Mouse (Mus musculus): ENCODE results near the gene Serp1.

Serp1 gene

DNA sequence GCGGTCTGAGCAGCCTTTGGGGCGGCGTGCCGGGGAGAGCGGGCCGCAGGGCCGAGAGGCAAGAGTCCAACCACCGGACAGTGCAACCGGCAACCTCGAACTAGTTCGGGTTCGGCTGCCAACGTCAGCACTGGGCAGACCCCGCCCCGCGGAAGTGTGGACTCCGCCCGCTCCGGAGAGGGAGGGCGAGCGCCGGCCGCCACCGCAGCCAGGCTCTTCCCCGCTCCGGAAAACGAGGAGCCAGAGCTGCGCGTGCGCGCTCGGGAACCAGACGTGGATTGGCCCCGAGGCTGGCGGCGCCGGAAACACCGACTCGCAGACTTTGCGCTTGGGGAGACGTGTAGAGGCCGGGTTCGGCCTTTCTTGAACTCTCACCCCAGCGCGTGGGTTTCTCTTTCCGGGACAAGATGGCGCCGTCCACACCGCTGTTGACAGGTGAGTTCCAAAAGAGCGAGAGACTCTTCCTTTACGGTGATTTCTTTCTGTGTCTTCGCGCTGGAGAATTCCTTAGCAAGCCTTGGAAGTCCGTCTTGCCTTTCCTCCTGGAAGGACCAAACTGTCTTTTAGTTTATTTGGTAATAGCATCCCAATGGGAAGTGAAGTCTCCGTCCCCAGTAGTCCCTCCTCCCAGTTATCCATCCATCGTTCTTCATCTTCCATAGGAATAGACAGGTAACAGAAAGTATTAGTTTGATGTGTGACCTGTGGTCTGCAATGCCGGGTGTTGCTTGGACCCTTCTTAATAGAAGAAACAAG, at the start of gene Serp1, which contains the start of gene Eif2a:
Serp1 (minus strand) TSS at position 241 of the 756 bp plus-strand sequence.
Eif2a (plus strand) TSS at position 170 of the 756 bp plus-strand sequence.
- peak; percentile 96 for DNase-seq (ENCODE audit: low read depth, low spot score)

DNA sequence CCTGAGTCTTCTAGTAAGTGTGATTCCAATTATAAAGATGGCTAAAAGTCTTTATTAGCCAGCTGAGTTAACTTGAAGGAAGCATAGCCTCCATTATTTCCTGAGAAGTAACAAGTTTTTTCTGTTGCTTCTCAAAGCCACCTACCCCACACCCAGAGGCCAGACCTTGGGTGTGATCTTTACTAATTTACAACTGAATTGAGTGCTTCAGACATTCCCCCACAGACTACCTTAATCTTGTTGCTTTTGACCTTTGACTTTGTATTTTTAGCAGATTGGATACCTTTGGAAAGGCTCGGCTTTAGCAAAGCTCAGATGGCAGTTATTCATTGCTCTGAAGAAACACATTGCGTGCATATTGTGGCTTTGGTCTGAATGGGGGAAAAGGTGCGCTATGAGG, 45.1 kb upstream of the Serp1 start:
- no peak for DNase-seq (ENCODE audit: low read depth, low spot score)

DNA sequence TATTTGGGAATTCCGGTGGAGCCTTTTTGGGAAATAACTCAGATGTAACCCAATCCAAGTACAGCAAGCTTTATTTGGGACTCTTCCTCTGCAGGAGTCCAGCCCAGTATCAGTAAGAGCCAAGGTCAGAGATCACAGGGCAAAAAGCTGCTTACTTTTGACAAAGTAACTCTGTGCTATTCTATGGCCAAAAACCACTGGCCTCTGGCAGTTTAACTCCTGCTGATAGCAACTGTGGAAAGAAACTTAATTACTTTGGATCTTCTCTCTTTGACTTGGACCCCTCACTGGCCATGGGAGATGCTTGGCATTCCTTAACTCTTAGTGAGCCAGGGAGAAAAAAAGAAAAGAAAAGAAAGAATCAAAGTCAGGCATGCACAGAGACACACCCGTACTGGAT, 35.7 kb upstream of the Serp1 start:
- no peak for DNase-seq (ENCODE audit: low read depth, low spot score)

DNA sequence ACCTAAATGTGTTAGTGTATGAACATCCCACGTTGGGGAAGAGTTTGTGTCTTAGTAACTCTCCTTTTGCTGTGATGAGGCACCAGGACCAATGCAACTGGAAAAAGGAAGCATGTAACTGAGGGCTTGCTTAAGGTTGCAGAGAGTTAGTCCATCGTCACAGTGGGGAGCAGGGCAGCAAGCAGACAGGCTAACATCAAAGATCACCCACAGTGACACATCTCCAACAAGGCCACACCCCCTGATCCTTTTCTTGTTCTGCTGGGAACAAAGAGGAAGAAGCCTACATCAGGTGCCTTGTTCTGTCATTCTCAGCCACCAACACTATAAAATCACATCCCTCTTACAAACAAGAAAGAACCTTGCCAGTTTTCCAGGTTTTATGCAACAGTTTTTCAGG, 34.2 kb upstream of the Serp1 start:
- no peak for DNase-seq (ENCODE audit: low read depth, low spot score)

DNA sequence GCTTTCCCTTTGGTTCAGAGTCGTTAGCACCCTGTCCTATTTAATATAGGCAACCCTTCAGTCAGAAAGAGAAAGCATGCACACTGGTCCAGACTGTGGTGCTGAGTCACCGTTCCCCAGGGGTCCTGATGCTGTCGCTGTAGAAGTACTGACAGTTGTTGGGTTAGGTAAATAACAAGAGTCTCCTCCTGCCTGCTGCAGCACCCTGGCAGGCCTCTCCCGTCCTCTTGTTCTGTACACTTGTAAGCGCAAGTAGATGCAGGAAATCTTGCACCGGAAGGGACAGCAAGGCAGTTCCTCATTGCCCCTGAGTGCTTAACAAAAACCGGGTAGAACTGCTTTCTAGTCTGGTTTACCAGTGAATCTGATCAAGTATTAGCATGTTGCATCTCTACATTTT, 31.0 kb upstream of the Serp1 start:
- no peak for DNase-seq (ENCODE audit: low read depth, low spot score)

DNA sequence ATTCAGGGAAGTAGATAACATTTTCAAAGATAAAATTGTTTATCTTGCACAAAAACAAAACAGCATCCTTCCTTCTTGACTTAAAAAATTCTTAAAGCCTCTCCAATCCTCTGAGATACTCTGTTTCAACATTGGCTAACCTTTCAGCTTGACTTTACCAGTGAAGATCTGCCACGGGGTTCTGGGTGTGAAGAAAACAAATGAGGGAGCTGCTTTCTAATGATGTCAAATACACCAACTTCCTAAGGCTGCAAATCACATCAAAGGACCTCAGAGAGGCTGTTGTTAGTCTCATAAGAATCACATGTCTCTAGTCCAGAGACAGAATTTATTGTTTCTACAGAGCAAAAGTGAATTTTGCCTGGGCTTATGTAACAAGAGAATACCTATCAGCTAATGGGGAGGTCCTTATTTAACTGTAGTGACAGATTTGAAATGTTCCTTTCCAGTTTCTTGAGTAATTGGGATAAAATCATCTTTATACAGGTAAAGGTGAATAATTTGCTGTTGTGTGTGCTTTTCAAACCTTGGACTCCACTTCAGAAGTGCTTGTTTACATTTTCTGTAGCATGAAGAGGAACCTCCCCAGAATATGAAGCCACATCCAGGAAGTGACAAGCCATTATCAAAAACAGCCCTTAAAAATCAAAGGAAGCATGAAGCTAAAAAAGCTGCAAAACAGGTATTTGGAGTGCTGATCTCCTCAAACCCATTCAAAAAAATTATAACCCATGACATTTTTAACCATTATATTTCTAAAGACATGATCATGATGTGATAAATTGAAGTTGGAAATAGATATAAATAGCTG, 26.5 kb upstream of the Serp1 start:
- DNase-seq (ENCODE audit: low read depth, low spot score), result no peak

DNA sequence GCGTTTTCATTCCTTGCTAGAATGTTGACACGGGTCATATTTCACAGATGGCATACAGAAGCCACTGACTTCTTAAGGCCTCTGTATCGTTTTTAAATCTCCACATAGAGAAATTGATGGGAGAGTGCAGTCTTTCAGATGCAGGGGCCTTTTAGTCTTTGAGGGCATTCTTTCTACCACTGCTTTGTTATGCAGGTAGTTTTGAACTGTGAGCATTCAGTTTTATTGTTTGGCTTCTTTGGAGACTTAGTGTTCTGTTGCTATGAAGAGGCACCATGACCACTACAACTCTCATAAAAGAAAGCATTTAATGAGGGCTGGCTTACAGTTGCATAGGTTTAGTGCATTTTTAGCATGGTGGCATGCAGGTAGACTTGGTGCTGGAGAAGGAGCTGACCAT, 10.9 kb upstream of the Serp1 start:
- no peak for DNase-seq (ENCODE audit: low read depth, low spot score)

DNA sequence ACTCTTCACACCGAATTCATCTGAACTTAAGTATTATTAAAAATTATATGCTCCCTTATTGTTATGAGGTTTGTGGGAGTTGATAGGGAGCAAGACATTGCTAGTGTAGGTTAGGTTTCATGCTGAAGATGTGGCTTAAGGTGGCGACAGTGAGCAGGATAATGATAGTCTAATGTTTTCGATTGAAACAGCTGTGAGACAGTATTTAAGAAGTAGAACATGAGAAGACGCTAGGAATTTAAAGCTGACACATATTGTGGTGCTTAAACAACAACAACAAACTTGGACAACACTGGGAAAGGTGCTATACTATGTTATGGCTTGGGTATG, 681 bp upstream of the Serp1 start:
- peak; percentile 14 for DNase-seq (ENCODE audit: low read depth, low spot score)

DNA sequence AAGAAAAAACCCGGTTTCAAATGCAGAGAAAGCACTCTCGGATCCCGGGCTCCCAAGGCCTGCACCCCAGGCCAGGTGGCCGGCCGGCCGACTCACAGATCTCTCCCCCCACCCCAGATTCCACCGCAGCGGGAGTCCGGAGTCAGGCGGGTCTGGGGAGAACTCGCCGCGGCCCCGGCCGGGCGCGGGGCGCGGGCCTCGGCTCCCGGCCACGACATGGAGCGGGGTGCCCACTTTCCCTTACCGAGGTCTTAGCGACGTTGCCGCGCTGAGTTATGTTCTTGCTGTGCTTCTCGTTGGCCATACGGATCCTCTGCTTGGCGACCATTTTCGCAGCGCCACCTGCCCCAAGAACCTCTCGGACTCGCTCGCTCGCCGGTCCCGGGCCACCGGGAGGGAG, 526 bp downstream of the Serp1 start:
- DNase-seq (ENCODE audit: low read depth, low spot score), result no peak

DNA sequence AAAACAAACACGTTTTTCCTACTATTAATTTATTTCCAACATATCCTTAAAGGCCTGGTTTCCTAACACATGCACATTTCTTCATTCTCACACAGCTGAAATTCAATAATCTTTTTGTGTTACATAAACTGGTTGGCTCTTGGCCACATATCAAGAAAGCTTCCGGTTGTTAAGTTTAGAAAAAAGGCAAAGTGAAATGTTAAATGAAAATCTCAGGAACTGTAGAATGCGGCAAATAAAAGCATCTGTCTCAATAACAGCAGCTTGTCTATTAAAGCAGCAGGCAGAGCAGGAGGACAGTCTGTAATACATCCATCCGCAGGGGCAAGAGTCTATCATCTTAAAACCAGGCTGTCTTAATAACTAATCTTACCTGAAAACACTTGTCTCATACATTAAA, 1.4 kb downstream of the Serp1 start:
- no peak for DNase-seq (ENCODE audit: low read depth, low spot score)

DNA sequence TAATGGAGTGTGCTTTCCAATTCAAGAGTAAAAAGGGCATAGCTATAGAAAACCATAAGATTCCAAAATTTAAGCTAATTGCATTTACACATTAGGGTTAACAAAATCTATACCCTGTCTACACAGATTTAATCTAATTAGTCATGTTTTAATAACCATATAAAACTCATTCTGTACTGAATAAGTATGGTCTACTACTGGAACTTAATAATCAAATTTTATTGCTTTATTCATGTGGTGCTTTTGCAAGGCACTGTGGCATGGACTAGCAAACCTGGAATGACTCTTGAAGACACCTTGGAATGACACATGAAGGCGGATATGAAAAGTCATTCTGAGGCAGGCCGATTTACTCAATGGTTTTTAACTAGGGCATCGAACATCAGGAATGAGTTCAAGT, 2.3 kb downstream of the Serp1 start:
- no peak for DNase-seq (ENCODE audit: low read depth, low spot score)

DNA sequence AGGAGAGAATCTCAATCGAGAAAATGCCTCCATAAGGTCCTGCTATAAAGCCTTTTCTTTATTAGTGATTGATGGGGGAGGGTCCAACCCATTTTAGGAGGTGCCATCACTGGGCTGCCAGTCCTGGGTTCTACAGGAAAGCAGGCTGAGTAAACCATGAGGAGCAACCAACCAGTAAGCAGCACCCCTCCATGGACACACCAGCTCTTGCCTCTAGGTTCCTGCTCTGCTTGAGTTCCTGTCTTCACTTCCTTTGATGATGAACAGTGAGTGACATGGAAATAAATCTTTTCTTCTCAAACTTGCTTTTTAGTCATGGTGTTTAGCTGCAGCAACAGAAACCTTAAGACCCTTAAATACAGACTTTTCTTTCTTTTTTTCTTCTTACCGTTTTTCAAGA, 4.3 kb downstream of the Serp1 start:
- DNase-seq (ENCODE audit: low read depth, low spot score), result no peak

DNA sequence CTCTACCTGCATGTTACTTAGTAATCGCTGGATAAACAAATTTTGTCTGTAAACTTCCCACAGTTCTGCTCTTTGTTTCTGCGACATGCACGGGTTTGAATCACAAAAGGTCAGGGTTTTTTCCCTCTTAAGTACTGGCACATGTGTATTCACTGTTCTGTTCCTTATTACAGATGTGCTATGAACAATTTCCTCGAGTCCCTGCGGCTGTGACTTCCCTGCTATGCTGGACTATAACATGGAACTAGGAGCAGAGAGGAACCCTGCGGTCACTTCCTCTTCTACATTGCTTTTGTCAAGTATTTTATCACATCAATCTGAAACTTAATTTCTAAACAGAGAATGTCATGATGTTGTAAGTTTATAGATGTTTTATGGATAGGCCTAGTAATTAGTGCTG, 5.4 kb downstream of the Serp1 start:
- DNase-seq (ENCODE audit: low read depth, low spot score), result no peak

DNA sequence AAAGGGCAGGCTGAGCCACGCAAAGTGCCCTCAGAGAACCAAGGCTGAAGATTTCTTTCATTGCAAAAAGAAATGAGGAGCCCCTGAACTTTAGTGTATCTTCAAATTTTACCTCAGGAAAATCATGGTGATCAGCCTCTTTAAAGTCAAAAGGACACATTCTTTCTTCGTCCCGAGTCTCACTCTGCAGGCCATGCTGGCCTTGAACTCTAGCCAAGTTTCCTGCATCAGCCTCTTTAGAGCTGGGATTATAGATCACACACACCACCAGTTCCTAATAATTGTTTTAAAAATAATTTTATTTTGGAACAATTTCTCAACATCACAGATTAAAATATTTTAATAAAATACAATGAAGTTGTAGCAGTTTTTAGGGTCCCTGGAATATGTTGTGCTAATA, 6.2 kb downstream of the Serp1 start:
- DNase-seq (ENCODE audit: low read depth, low spot score), result no peak

DNA sequence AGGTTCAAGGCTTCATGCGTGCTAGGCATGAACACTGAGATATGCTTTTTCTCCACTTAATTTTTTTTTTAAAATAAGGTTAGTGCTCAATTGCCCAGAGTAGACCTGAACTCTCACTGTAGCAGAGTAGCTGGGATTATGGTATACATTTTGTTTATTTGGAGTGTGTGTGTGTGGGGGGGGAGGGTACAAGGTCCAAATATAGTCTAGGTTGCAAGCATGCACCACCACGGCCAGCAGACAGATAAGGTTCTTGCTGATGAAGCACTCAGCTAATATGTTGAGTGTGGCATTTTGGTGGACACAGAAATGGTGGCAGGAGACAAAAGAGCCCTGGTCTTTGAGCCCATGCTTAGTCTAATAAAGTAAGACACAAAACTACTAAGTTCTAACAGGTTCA, 6.7 kb downstream of the Serp1 start:
- no peak for DNase-seq (ENCODE audit: low read depth, low spot score)

DNA sequence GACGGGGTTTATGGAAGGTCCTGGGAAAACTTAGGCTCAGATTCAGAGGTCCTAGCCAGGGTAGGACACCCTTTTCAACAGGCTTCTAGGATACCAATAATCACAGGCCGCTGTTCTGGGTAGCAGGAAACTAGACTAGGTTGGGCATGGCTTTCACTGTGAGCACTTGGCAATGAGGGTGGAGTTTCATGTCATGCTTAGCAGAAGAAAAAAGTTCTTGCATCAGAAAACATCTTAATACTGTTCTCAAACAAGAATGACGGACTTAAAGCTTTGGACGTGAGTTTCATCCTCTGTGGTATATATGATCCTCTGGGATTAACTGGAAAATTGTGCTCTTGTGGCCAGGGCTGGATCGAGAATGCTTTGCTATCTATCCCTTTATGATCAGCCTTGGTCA, 7.9 kb downstream of the Serp1 start:
- DNase-seq (ENCODE audit: low read depth, low spot score), result no peak

DNA sequence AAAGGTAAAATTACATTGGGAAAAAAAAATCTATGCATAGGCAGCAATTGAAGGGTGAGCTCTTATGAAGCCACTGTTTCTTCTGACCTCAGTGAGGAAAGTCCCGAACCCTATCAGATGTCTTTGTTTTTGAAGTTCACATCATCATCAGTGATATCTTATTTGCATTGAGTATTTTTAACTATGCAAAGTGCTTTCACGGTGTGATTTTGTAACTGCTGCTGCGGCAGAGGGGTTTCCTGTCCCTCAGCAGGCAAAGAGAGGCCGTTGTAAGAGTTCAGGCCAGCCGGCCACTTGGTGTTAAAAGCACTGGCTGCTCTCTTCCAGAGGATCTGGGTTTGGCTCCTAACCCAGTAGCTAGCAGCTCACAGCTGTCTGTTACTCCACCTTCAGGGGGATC, 8.4 kb downstream of the Serp1 start:
- DNase-seq (ENCODE audit: low read depth, low spot score), result no peak

DNA sequence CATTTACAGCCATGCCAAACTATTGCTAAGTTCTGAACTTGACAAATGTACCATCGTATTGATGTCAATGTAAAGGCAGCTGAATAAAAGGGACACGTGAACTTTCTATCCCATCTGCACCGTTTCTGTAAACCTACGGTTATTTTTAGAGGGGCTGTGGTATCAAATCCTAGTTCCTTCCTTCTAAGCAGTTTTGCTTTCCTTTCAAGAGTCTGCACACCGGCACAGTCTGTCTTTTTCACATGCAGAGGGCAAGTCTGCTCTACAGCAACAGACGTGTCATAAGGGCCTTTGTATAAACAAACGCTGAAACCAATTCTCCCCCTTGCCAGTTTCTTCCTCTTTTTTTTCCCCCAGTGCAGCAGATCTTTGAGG, 9.1 kb downstream of the Serp1 start:
- no peak for DNase-seq (ENCODE audit: low read depth, low spot score)

DNA sequence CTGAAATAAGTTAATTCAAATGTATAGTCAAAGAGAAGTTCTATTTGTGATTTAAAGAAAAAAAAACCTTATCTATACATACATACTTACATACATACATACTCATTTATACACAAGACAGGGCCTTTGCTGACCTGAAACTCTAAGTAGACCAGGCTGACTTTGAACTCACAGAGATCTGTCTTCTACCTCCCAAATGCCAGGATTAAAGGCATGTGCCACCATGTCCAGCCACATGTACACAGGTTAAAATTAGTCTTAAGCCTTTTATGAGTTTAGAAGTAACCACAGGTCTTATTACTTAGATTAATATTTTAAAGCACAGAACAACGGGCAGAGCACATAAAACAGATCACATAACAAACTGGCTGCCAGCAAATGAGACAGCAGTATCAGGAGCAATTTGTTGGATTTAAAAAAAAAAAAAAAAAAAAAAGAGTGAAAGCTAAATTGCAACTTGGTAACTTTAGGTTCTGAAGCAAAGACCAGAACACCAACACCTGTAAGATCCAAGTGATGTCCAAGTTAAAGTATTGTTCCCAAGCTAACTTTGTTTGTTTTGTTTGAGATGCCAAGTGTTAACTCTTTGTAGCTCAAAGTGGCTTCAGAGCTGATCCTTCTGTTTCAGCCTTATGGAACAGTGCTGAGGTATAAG, 9.6 kb downstream of the Serp1 start:
- no peak for DNase-seq (ENCODE audit: low read depth, low spot score)

DNA sequence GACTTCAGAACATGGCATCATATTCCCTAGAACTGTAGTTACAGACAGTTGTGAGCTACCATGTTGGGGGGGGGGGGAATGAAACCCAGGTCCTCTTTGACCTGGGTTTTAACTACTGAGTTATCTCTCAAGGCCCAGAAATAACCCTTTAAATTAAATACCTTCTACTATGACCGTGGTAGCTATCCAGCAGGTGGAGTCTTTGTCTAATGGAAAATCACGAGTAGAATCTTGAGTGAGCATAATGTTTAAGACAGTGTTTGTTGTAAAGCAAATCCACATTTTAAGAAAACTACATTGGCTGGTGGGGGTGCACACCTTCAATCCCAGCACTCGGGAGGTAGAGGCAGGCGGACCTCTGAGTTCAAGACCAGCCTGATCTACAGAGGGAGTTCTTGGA, 12.2 kb downstream of the Serp1 start:
- DNase-seq (ENCODE audit: low read depth, low spot score), result no peak

DNA sequence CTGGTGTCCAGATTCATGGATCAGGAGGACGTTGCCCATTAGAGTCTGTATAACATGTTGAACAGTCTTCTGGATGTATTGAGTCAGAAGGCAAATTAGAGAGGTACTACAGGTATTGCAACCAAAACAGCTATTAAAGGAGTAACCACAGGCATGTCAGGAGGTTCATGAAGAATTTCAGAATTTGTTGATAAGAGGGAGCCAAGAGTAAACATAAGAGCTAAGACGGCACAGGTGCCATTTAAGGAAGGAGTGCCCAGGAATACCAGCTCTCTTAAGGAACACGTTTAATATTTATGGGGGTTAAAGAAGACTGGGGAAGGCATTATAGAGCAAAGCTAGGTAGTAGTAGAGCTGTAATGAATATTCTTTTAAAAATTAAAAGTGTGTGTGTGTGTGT, 13.0 kb downstream of the Serp1 start:
- DNase-seq (ENCODE audit: low read depth, low spot score), result no peak

DNA sequence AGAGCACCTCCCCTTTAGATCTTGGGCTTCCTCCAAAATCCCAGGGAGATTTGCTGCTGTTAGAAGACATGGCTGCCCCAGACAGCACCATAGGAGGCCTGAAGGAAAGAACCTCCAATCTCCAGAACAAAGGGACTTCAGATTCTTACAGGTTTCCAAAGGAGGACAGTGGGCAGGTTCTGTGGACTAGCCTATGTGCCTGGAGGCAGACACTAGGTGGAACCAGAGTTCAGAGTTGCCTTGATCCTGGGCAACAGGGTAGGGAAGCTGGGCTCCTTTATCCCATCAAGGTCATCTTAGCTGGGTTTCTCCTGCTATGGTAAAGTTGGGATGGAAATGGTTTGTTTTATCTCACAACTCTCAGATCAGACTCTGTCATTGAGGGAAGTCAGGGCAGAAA, 14.1 kb downstream of the Serp1 start:
- DNase-seq (ENCODE audit: low read depth, low spot score), result no peak

All from brain, embryonic 18.5 days (tissue).